Mouse (Mus musculus): ENCODE data around the gene Itpr3. TPM values are rescaled to one million over a fixed set of nuclear protein-coding genes. Genes with fewer than 3 reads are reported as not detected.

The Itpr3 gene
- total RNA-seq, 2 experiments from 2014 or later, result 5.3 to 6.7 TPM

GRCm38 (mm10) chr17:27133551-27134141, 76.5 kb downstream of the Itpr3 start, which contains the start of gene Uqcc2:
Uqcc2 (minus strand) TSS chr17:27133916.
- intact Hi-C loops (cut with DNase I), result loop anchor here (2.0 to 5.0 kb wide), 2 partner anchors 47 to 69 kb away; partner anchors contain the start of gene Lemd2
- peak; percentile 97 to 99 for DNase-seq

GRCm38 (mm10) chr17:27134187-27134586, 77.1 kb downstream of the Itpr3 start:
- DNase-seq, result no peak
- intact Hi-C loops (cut with DNase I), result loop anchor here (2.0 to 5.0 kb wide), 2 partner anchors 47 to 68 kb away; partner anchors contain the start of gene Lemd2

GRCm38 (mm10) chr17:27134715-27135114, 77.6 kb downstream of the Itpr3 start:
- intact Hi-C loops (cut with DNase I), result loop anchor here (2.0 to 5.0 kb wide), 2 partner anchors 46 to 68 kb away; partner anchors contain the start of gene Lemd2
- no peak for DNase-seq

GRCm38 (mm10) chr17:27138396-27138795, 81.3 kb downstream of the Itpr3 start:
- DNase-seq, result no peak
- intact Hi-C loops (cut with DNase I), result no loop called here

GRCm38 (mm10) chr17:27139304-27139703, 82.2 kb downstream of the Itpr3 start:
- intact Hi-C loops (cut with DNase I), result no loop called here
- no peak for DNase-seq

- DNase-seq, result no peak
- intact Hi-C loops (cut with DNase I), result no loop called here
Measured at GRCm38 (mm10) chr17:27140262-27140661, 83.2 kb downstream of the Itpr3 start.

- peak; percentile 29 to 45 for DNase-seq
- intact Hi-C loops (cut with DNase I), result no loop called here
Measured at GRCm38 (mm10) chr17:27141971-27142450, 84.9 kb downstream of the Itpr3 start.

GRCm38 (mm10) chr17:27144152-27144551, 87.0 kb downstream of the Itpr3 start:
- no peak for DNase-seq
- intact Hi-C loops (cut with DNase I), result no loop called here

- DNase-seq, result no peak
- intact Hi-C loops (cut with DNase I), result no loop called here
Measured at GRCm38 (mm10) chr17:27146323-27146923, 89.3 kb downstream of the Itpr3 start.

GRCm38 (mm10) chr17:27150871-27151270, 93.8 kb downstream of the Itpr3 start:
- intact Hi-C loops (cut with DNase I), result no loop called here
- no peak for DNase-seq

- no peak for DNase-seq
- intact Hi-C loops (cut with DNase I), result no loop called here
Measured at GRCm38 (mm10) chr17:27151411-27151810, 94.3 kb downstream of the Itpr3 start.

GRCm38 (mm10) chr17:27152976-27153723, 96.0 kb downstream of the Itpr3 start:
- intact Hi-C loops (cut with DNase I), result no loop called here
- no peak for DNase-seq

GRCm38 (mm10) chr17:27153773-27154193, 96.7 kb downstream of the Itpr3 start:
- intact Hi-C loops (cut with DNase I), result no loop called here

GRCm38 (mm10) chr17:27154256-27154655, 97.2 kb downstream of the Itpr3 start:
- peak; percentile 39 to 64 for DNase-seq
- intact Hi-C loops (cut with DNase I), result no loop called here

More at GRCm38 (mm10) chr17:27153773-27154193, 96.7 kb downstream of the Itpr3 start:
- DNase-seq, result peak; percentile 57 to 71

GRCm38 (mm10) chr17:27154881-27155280, 97.8 kb downstream of the Itpr3 start:
- no peak for DNase-seq
- intact Hi-C loops (cut with DNase I), result no loop called here

- intact Hi-C loops (cut with DNase I), result no loop called here
- no peak for DNase-seq
Measured at GRCm38 (mm10) chr17:27155752-27156151, 98.6 kb downstream of the Itpr3 start.

- no peak for DNase-seq
- intact Hi-C loops (cut with DNase I), result no loop called here
Measured at GRCm38 (mm10) chr17:27158439-27158838, 101.3 kb downstream of the Itpr3 start.

- DNase-seq, result no peak
- intact Hi-C loops (cut with DNase I), result no loop called here
Measured at GRCm38 (mm10) chr17:27159169-27159568, 102.1 kb downstream of the Itpr3 start.

- peak; percentile 66 to 67 for DNase-seq
- intact Hi-C loops (cut with DNase I), result no loop called here
Measured at GRCm38 (mm10) chr17:27160905-27161304, 103.8 kb downstream of the Itpr3 start.

GRCm38 (mm10) chr17:27165054-27165773, 108.1 kb downstream of the Itpr3 start:
- intact Hi-C loops (cut with DNase I), result no loop called here
- DNase-seq, result no peak

- DNase-seq, result no peak
- intact Hi-C loops (cut with DNase I), result no loop called here
Measured at GRCm38 (mm10) chr17:27166901-27167300, 109.8 kb downstream of the Itpr3 start.
